Mouse (Mus musculus) heart, embryonic 14.5 days (tissue): Measurements from ENCODE around the gene Gpc3. TPM values are rescaled to one million over a fixed set of nuclear protein-coding genes. Genes with fewer than 3 reads are reported as not detected.
"Not testable (repeated sequence)": the region's sequence is repeated elsewhere in the genome, so short reads cannot be mapped to it uniquely, and the experiment has no call there.

Experiments used
- ATAC-seq: fragments of 200-750 bp; cut with Nextera tagmentation; 2 replicates; pipeline ENCODE4 v1.8.0; 2017; ENCODE audit warnings: low read depth, moderate TSS enrichment; ENCODE audit not compliant: insufficient number of reproducible peaks, insufficient read depth, low FRiP score
- H3K27ac ChIP-seq, 2 experiments: fragments of 200-500 bp in 1 of 2; fragments of 300-500 bp in 1 of 2; sonication (generic) in 1 of 2; replicated peaks in 1 of 2; 2 replicates each; pipeline ENCODE4 v1.5.1; 2012 to 2014; ENCODE audit warnings: low read depth in 2 of 2, low read length in 2 of 2, control low read depth in 1 of 2, mild to moderate bottlenecking in 1 of 2, mixed read lengths in 1 of 2; ENCODE audit not compliant: control insufficient read depth in 1 of 2, insufficient read depth in 1 of 2
- H3K27me3 ChIP-seq: fragments of 300-500 bp; sonication (generic); 2 replicates; pipeline ENCODE4 v1.6.1; 2014; ENCODE audit warnings: mild to moderate bottlenecking, low read length, control low read depth; ENCODE audit not compliant: control insufficient read depth, insufficient read depth
- H3K36me3 ChIP-seq: fragments of 300-500 bp; sonication (generic); 2 replicates; pipeline ENCODE4 v1.6.1; 2014; ENCODE audit warnings: mild to moderate bottlenecking, control low read depth, low read length, mixed read lengths; ENCODE audit not compliant: control insufficient read depth, insufficient read depth
- H3K4me1 ChIP-seq, 2 experiments: fragments of 200-500 bp in 1 of 2; fragments of 300-500 bp in 1 of 2; sonication (generic) in 1 of 2; 2 replicates each; pipeline ENCODE4 v1.6.1; 2012 to 2014; ENCODE audit warnings: low read length in 2 of 2, control low read depth in 1 of 2, mixed read lengths in 1 of 2; ENCODE audit not compliant: control insufficient read depth in 2 of 2, insufficient read depth in 2 of 2
- H3K4me2 ChIP-seq: fragments of 300-500 bp; sonication (generic); 2 replicates; pipeline ENCODE4 v1.6.1; 2014; ENCODE audit warnings: mild to moderate bottlenecking, low read length
- H3K4me3 ChIP-seq, 2 experiments: fragments of 200-500 bp in 1 of 2; fragments of 300-500 bp in 1 of 2; sonication (generic) in 1 of 2; 2 replicates each; pipeline ENCODE4 v1.5.1; 2012 to 2014; ENCODE audit warnings: low read length in 2 of 2, mild to moderate bottlenecking in 2 of 2, control low read depth in 1 of 2, low read depth in 1 of 2, moderate library complexity in 1 of 2; ENCODE audit not compliant: control insufficient read depth in 1 of 2, insufficient read depth in 1 of 2
- H3K9ac ChIP-seq: fragments of 300-500 bp; sonication (generic); 2 replicates; pipeline ENCODE4 v1.6.1; 2014; ENCODE audit warnings: mild to moderate bottlenecking, low read length
- H3K9me3 ChIP-seq: fragments of 300-500 bp; sonication (generic); 2 replicates; pipeline ENCODE4 v1.6.1; 2016; ENCODE audit warnings: low read length, control low read depth; ENCODE audit not compliant: control insufficient read depth
- WGBS: fragments of 180-500 bp; shearing (Covaris S2); extraction: QIAGEN DNeasy Blood & Tissue Kit; methylation state at CpG from one replicate; pipeline ENCODE4 v1.1.7; 2014; 5-methylcytosine and 5-hydroxymethylcytosine counted together
- polyA plus RNA-seq: library from polyadenylated mRNA; unstranded; fragments of >200 nt; fragmentation: Nextera tagmentation; extraction: Ambion mirVana; gene quantifications from 2 replicates; pipeline ENCODE4 v1.2.1, GENCODE M21; 2014

Gene Gpc3
- polyA plus RNA-seq, 1 experiment from 2014 or later, result 579 TPM

- ATAC-seq, result no peak
- no peak overlapping the region for H3K9ac ChIP-seq
- H3K9me3 ChIP-seq, result no peaks in the 10 kb centered on the region
- H3K27me3 ChIP-seq, result no peaks in the 10 kb centered on the region
- H3K27ac ChIP-seq, result no peak overlapping the region
- 80% methylated on average over 6 of the region's 6 CpGs for WGBS
- no peaks in the 10 kb centered on the region for H3K4me1 ChIP-seq
- no peaks in the 10 kb centered on the region for H3K36me3 ChIP-seq
- no peak overlapping the region for H3K4me2 ChIP-seq
- H3K4me3 ChIP-seq, result no peak overlapping the region
Observed at GRCm38 (mm10) chrX:52369304-52369937, 244.3 kb downstream of the Gpc3 start.

- Histone ChIP-seq H3K36me3 (no peaks in the 10 kb centered on the region), H3K27me3 (no peaks in the 10 kb centered on the region), H3K4me1 (no peaks in the 10 kb centered on the region), H3K4me3 (no peak overlapping the region), H3K4me2 (no peak overlapping the region), H3K9me3 (no peaks in the 10 kb centered on the region), H3K27ac (no peak overlapping the region), H3K9ac (no peak overlapping the region)
- no peak for ATAC-seq
- 61% methylated on average over 5 of the region's 5 CpGs for WGBS
Observed at GRCm38 (mm10) chrX:52366826-52367225, 246.9 kb downstream of the Gpc3 start.

- Histone ChIP-seq H3K9me3 (no peaks in the 10 kb centered on the region), H3K4me1 (no peaks in the 10 kb centered on the region), H3K4me3 (no peak overlapping the region), H3K4me2 (no peak overlapping the region), H3K27ac (no peak overlapping the region), H3K36me3 (no peaks in the 10 kb centered on the region), H3K27me3 (no peaks in the 10 kb centered on the region), H3K9ac (no peak overlapping the region)
- no peak for ATAC-seq
- 79% methylated on average over 10 of the region's 10 CpGs for WGBS
Observed at GRCm38 (mm10) chrX:52365790-52366189, 248.0 kb downstream of the Gpc3 start.

GRCm38 (mm10) chrX:52362241-52363011 is 251.3 kb downstream of the Gpc3 start:
- no peak overlapping the region for H3K4me2 ChIP-seq
- no peaks in the 10 kb centered on the region for H3K4me1 ChIP-seq
- no peak overlapping the region for H3K27ac ChIP-seq
- H3K27me3 ChIP-seq, result no peaks in the 10 kb centered on the region
- WGBS, result 83% methylated on average over 4 of the region's 4 CpGs
- H3K36me3 ChIP-seq, result no peaks in the 10 kb centered on the region
- no peak overlapping the region for H3K9ac ChIP-seq
- no peaks in the 10 kb centered on the region for H3K9me3 ChIP-seq
- no peak overlapping the region for H3K4me3 ChIP-seq
- ATAC-seq, result no peak

GRCm38 (mm10) chrX:52352981-52353380 is 260.8 kb downstream of the Gpc3 start:
- ATAC-seq, result no peak
- Histone ChIP-seq H3K4me1 (0 out of 4 replicates have a peak, but pooled peaks cover 0 to 2% of the 10 kb centered on the region in 2 experiments), H3K36me3 (no peaks in the 10 kb centered on the region), H3K4me3 (no peak overlapping the region), H3K9ac (no peak overlapping the region), H3K27me3 (no peaks in the 10 kb centered on the region), H3K9me3 (no peaks in the 10 kb centered on the region), H3K4me2 (no peak overlapping the region), H3K27ac (no peak overlapping the region)
- WGBS, result 83% methylated on average over 4 of the region's 4 CpGs

GRCm38 (mm10) chrX:52350631-52351030 is 263.1 kb downstream of the Gpc3 start:
- not testable (repeated sequence) for H3K4me2 ChIP-seq, H3K9me3 ChIP-seq, H3K36me3 ChIP-seq, H3K9ac ChIP-seq, H3K4me1 ChIP-seq, H3K4me3 ChIP-seq, H3K27me3 ChIP-seq, H3K27ac ChIP-seq, ATAC-seq
- WGBS, result 71% methylated on average over 5 of the region's 5 CpGs

- no peaks in the 10 kb centered on the region for H3K27me3 ChIP-seq
- no peak overlapping the region for H3K27ac ChIP-seq
- no peak for ATAC-seq
- H3K9ac ChIP-seq, result no peak overlapping the region
- H3K4me3 ChIP-seq, result no peak overlapping the region
- peaks cover 0 to 2% of the 10 kb centered on the region in 2 experiments; a peak in 1 of 4 replicates for H3K4me1 ChIP-seq
- H3K4me2 ChIP-seq, result no peak overlapping the region
- no peaks in the 10 kb centered on the region for H3K36me3 ChIP-seq
- WGBS, result 57% methylated on average over 6 of the region's 6 CpGs
- no peaks in the 10 kb centered on the region for H3K9me3 ChIP-seq
Observed at GRCm38 (mm10) chrX:52348773-52349172, 265.0 kb downstream of the Gpc3 start.
